In genomic region chr9:48479838-48480410, GRCm38 (mm10) we compare ENCODE assay signal across 8 mouse cellular contexts. TPM values are rescaled to one million over a fixed set of nuclear protein-coding genes. Genes with fewer than 3 reads are reported as not detected.
DNase-seq lines count a peak whose midpoint lies in the region; ATAC-seq and TF ChIP-seq lines count a peak whose summit lies in the region.

No protein-coding gene starts in this region.

- no peak for TF ChIP-seq CTCF in kidney, postnatal 0 days (IDR thresholded peaks at IDR 0.05; ENCODE audit: low read depth)

- H3K36me3 ChIP-seq in kidney, postnatal 0 days (ENCODE audit: insufficient read depth, low read length): no peaks in the 10 kb centered on the region
- H3K36me3 ChIP-seq in hindbrain, embryonic 11.5 days (ENCODE audit: control insufficient read depth, insufficient read depth, low read length): no peaks in the 10 kb centered on the region

- H3K9ac ChIP-seq in kidney, postnatal 0 days (ENCODE audit: low read depth, low read length): peak overlapping the region; percentile 73
- peak overlapping the region; percentile 86 for H3K9ac ChIP-seq in hindbrain, embryonic 11.5 days (ENCODE audit: low read depth, low read length)

- ATAC-seq in kidney, postnatal 0 days (replicated peaks; ENCODE audit: low FRiP score, low read depth): peak; percentile 62; the same call in 1 of the 2 replicates
- ATAC-seq in hindbrain, embryonic 11.5 days (ENCODE audit: low FRiP score): peak; percentile 80
- 0 out of 2 replicates have a peak, but pooled peaks have one; percentile 7 for ATAC-seq in megakaryocyte-erythroid progenitor cell, adult 5-6 weeks (replicated peaks; ENCODE audit: low FRiP score, low TSS enrichment, poor library complexity, severe bottlenecking)
- no peak for ATAC-seq in frontal cortex, adult (ENCODE audit: low TSS enrichment)

- H3K4me2 ChIP-seq in kidney, postnatal 0 days (ENCODE audit: low read length): peak overlapping the region; percentile 95
- peak overlapping the region; percentile 87 for H3K4me2 ChIP-seq in hindbrain, embryonic 11.5 days (replicated peaks; ENCODE audit: low read depth, low read length)

- peak overlapping the region; percentile 66 for H3K4me3 ChIP-seq in kidney, postnatal 0 days (replicated peaks; ENCODE audit: low read depth, low read length)
- H3K4me3 ChIP-seq in hindbrain, embryonic 11.5 days (ENCODE audit: low read depth, low read length): peak overlapping the region; percentile 86

- WGBS in kidney, postnatal 0 days: 5% methylated on average over 25 of the region's 25 CpGs
- 7% methylated on average over 25 of the region's 25 CpGs for WGBS in hindbrain, embryonic 11.5 days

- H3K27me3 ChIP-seq in kidney, postnatal 0 days (ENCODE audit: insufficient read depth, low read length): no peaks in the 10 kb centered on the region
- no peaks in the 10 kb centered on the region for H3K27me3 ChIP-seq in hindbrain, embryonic 11.5 days (ENCODE audit: control insufficient read depth, insufficient read depth, low read length)

- no peaks in the 10 kb centered on the region for H3K9me3 ChIP-seq in kidney, postnatal 0 days (replicated peaks; ENCODE audit: low read length)
- H3K9me3 ChIP-seq in hindbrain, embryonic 11.5 days (ENCODE audit: control insufficient read depth, low read length): no peaks in the 10 kb centered on the region

- intact Hi-C loops in left cerebral cortex, postnatal 36 days (cut with DNase I): loop anchor here (1.0 to 10.0 kb wide), 2 partner anchors 15 to 215 kb away; partner anchors contain the start of genes Gm5617 and Rbm7

- no peak overlapping the region for H3K27ac ChIP-seq in kidney, postnatal 0 days
- no peak overlapping the region for H3K27ac ChIP-seq in hindbrain, embryonic 11.5 days (ENCODE audit: low read depth, low read length)

- DNase-seq in kidney, postnatal 0 days (ENCODE audit: low spot score): peak; percentile 18
- DNase-seq in kidney, postnatal 14 days: no peak
- peak; percentile 23 for DNase-seq in brain, adult 2 months (ENCODE audit: low read depth, low spot score)
- DNase-seq in hindbrain, embryonic 11.5 days (ENCODE audit: low spot score): peak; percentile 38
- no peak for DNase-seq in spleen, postnatal 10 days (ENCODE audit: low spot score in 2 of 2)
- no peak for DNase-seq in left cerebral cortex, postnatal 36 days (ENCODE audit: low spot score in 2 of 2)

- H3K4me1 ChIP-seq in kidney, postnatal 0 days (replicated peaks; ENCODE audit: insufficient read depth, low read length): no peaks in the 10 kb centered on the region
- no peaks in the 10 kb centered on the region for H3K4me1 ChIP-seq in hindbrain, embryonic 11.5 days (replicated peaks; ENCODE audit: control insufficient read depth, insufficient read depth, low read length)

RNA-seq across cellular contexts. Expression of gene Rexo2, which starts 0.5 kb away (rescaled TPM):
- polyA plus RNA-seq in kidney, postnatal 0 days (2015; fragmentation: Nextera tagmentation; extraction: Ambion mirVana): 117 and 125 TPM in 2 replicates
- 80.3 and 88.0 TPM in 2 replicates for polyA plus RNA-seq in hindbrain, embryonic 11.5 days (2014; fragmentation: Nextera tagmentation; extraction: Ambion mirVana)
- 209 and 214 TPM in 2 replicates for total RNA-seq in megakaryocyte-erythroid progenitor cell, adult 5-6 weeks (2014; fragmentation: Nextera tagmentation)
- total RNA-seq in megakaryocyte-erythroid progenitor cell, adult 5-6 weeks (2017): 319 and 373 TPM in 2 replicates
- 100 to 1,000 TPM in 1 of 2 experiments, 10 to 100 TPM in 1; 97.9 to 101 TPM for total RNA-seq in left cerebral cortex, postnatal 36 days (2021)

RNA-seq across cellular contexts. Expression of gene Rbm7, which starts 15.2 kb away (rescaled TPM):
- polyA plus RNA-seq in kidney, postnatal 0 days (2015; fragmentation: Nextera tagmentation; extraction: Ambion mirVana): 128 and 132 TPM in 2 replicates
- 116 and 122 TPM in 2 replicates for polyA plus RNA-seq in hindbrain, embryonic 11.5 days (2014; fragmentation: Nextera tagmentation; extraction: Ambion mirVana)
- 76.9 and 82.0 TPM in 2 replicates for total RNA-seq in megakaryocyte-erythroid progenitor cell, adult 5-6 weeks (2014; fragmentation: Nextera tagmentation)
- 102 and 112 TPM in 2 replicates for total RNA-seq in megakaryocyte-erythroid progenitor cell, adult 5-6 weeks (2017)
- total RNA-seq in left cerebral cortex, postnatal 36 days (2021): 10 to 100 TPM; 35.2 to 36.5 TPM

RNA-seq across cellular contexts. Expression of gene Gm5617, which starts 15.3 kb away (rescaled TPM):
- polyA plus RNA-seq in kidney, postnatal 0 days (2015; fragmentation: Nextera tagmentation; extraction: Ambion mirVana): 77.5 and 92.3 TPM in 2 replicates
- 34.5 and 35.2 TPM in 2 replicates for polyA plus RNA-seq in hindbrain, embryonic 11.5 days (2014; fragmentation: Nextera tagmentation; extraction: Ambion mirVana)
- 11.3 and 17.5 TPM in 2 replicates for total RNA-seq in megakaryocyte-erythroid progenitor cell, adult 5-6 weeks (2014; fragmentation: Nextera tagmentation)
- 1.4 and 8.0 TPM in 2 replicates for total RNA-seq in megakaryocyte-erythroid progenitor cell, adult 5-6 weeks (2017)
- total RNA-seq in left cerebral cortex, postnatal 36 days (2021): 10 to 100 TPM; 11.0 to 12.0 TPM

Comparison
In these comparisons a context has a peak if more than half of its experiments do, and no peak if none do; other contexts are left out.
1. DNase-seq: peak in kidney, postnatal 0 days (single experiment), brain, adult 2 months (single experiment) and hindbrain, embryonic 11.5 days (single experiment); none in kidney, postnatal 14 days (single experiment), spleen, postnatal 10 days (0 of 2) and left cerebral cortex, postnatal 36 days (0 of 2).